Mouse (Mus musculus) kidney, embryonic 14.5 days (tissue): ENCODE results near the gene Ppp3ca. TPM values are rescaled to one million over a fixed set of nuclear protein-coding genes. Genes with fewer than 3 reads are reported as not detected.

Experiments
- ATAC-seq: fragments of 200-750 bp; cut with Nextera tagmentation; 2 replicates; pipeline ENCODE4 v1.8.0; 2017; ENCODE audit warnings: moderate number of reproducible peaks, mild to moderate bottlenecking, moderate TSS enrichment, moderate library complexity; ENCODE audit not compliant: low FRiP score, low TSS enrichment
- H3K27ac ChIP-seq: fragments of 300-500 bp; sonication (generic); 2 replicates; pipeline ENCODE4 v1.5.1; 2014; ENCODE audit warnings: low read depth, mild to moderate bottlenecking, low read length, moderate library complexity, mixed read lengths
- H3K27me3 ChIP-seq: fragments of 300-500 bp; sonication (generic); 2 replicates; pipeline ENCODE4 v1.6.1; 2014; ENCODE audit warnings: mild to moderate bottlenecking, low read length; ENCODE audit not compliant: control insufficient read depth, insufficient read depth
- H3K36me3 ChIP-seq: fragments of 300-500 bp; sonication (generic); 2 replicates; pipeline ENCODE4 v1.6.1; 2014; ENCODE audit warnings: low read length, mixed read lengths; ENCODE audit not compliant: control insufficient read depth, insufficient read depth
- H3K4me1 ChIP-seq: fragments of 300-500 bp; sonication (generic); 2 replicates; pipeline ENCODE4 v1.6.1; 2014; ENCODE audit warnings: low read length, mixed read lengths; ENCODE audit not compliant: control insufficient read depth, insufficient read depth
- H3K4me2 ChIP-seq: fragments of 300-500 bp; sonication (generic); replicated peaks from 2 replicates; pipeline ENCODE4 v1.6.1; 2014; ENCODE audit warnings: low read depth, mild to moderate bottlenecking, low read length
- H3K4me3 ChIP-seq: fragments of 300-500 bp; sonication (generic); 2 replicates; pipeline ENCODE4 v1.5.1; 2014; ENCODE audit warnings: mild to moderate bottlenecking, low read length
- H3K9ac ChIP-seq: fragments of 300-500 bp; sonication (generic); 2 replicates; pipeline ENCODE4 v1.6.1; 2014; ENCODE audit warnings: low read depth, mild to moderate bottlenecking, low read length, moderate library complexity
- H3K9me3 ChIP-seq: fragments of 300-500 bp; sonication (generic); 2 replicates; pipeline ENCODE4 v1.6.1; 2016; ENCODE audit warnings: low read length; ENCODE audit not compliant: control insufficient read depth
- WGBS: fragments of 180-500 bp; shearing (Covaris S2); extraction: QIAGEN DNeasy Blood & Tissue Kit; methylation state at CpG from one replicate; pipeline ENCODE4 v1.1.7; 2014; 5-methylcytosine and 5-hydroxymethylcytosine counted together
- polyA plus RNA-seq: library from polyadenylated mRNA; unstranded; fragments of >200 nt; fragmentation: Nextera tagmentation; extraction: Ambion mirVana; gene quantifications from 2 replicates; pipeline ENCODE4 v1.2.1, GENCODE M21; 2014

Ppp3ca gene
- polyA plus RNA-seq = 61.1 and 76.7 TPM in 2 replicates

GRCm38 (mm10) chr3:136670110-136670359 lies at the start of gene Ppp3ca:
TSS of gene Ppp3ca (plus strand) at chr3:136670124.
- Histone ChIP-seq H3K4me3 (peak within 1 kb of the TSS; percentile 88), H3K9me3 (no peaks in the 10 kb centered on the region), H3K4me1 (peaks cover 3% of the 10 kb centered on the region), H3K4me2 (peak within 1 kb of the TSS; percentile 72), H3K9ac (peak within 1 kb of the TSS; percentile 89), H3K27ac (peak within 1 kb of the TSS; percentile 92), H3K36me3 (no peaks in the 10 kb centered on the region), H3K27me3 (no peaks in the 10 kb centered on the region)
- WGBS = 1% methylated on average over 26 of the region's 43 CpGs
- ATAC-seq = peak; percentile 29; the same call in 1 of the 2 replicates

DNA sequence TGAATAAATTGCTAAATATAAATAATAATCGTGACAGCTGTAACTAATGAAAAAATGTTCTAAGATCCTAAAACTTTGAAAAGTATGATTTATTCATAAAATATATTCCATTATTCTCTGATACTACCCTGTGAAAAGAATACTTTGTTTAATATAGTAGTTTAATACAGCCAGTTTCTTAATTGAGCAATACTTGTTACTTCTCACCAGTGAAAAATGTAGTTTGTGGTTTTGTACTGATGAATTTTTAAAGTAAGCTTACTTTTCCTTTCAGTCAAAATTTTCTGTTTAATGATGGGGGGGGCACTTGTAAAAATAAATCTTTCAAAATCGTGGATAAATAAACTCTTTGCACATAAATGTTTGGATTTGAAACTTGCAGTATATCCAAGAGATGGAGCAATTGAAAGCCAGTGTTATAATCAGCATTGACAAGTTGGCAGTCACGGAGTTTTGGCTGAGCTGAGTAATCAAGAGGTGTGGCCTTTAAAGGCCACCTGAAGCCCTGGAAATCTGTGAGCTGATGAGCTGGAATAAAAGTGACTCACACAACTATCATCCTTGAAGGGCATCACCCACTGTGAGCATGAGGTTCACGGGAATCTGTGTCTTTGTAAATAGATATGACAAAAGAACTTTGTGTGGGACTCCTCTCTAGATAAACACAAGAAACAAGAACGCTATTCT lies 29.2 kb upstream of the Ppp3ca start:
- Histone ChIP-seq H3K36me3 (no peaks in the 10 kb centered on the region), H3K4me3 (no peak overlapping the region), H3K9me3 (no peaks in the 10 kb centered on the region), H3K27me3 (no peaks in the 10 kb centered on the region), H3K4me2 (no peak overlapping the region), H3K9ac (no peak overlapping the region), H3K4me1 (no peaks in the 10 kb centered on the region), H3K27ac (no peak overlapping the region)
- ATAC-seq = no peak
- WGBS = 79% methylated on average over 5 of the region's 5 CpGs

DNA sequence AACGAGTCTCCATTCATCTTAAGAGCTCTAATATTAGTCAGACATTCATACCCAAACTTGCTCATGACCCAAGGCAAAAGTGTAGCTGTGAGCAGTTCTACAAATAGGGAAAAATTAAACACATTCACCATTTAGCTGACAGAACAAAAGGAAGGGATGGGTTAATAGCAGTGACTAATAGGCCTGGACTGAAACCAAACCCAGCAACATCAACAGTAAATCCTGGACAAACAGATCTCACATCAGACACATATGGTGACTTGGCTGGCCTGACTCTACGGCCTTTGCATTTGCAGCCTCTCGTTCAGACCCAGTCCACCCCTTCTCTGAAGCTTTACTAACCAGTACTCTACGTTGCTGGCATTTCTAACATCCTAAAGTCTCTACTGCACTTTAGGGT lies 19.0 kb upstream of the Ppp3ca start:
- Histone ChIP-seq H3K4me2 (no peak overlapping the region), H3K9me3 (no peaks in the 10 kb centered on the region), H3K27ac (no peak overlapping the region), H3K36me3 (no peaks in the 10 kb centered on the region), H3K4me3 (no peak overlapping the region), H3K9ac (no peak overlapping the region), H3K27me3 (no peaks in the 10 kb centered on the region), H3K4me1 (no peaks in the 10 kb centered on the region)
- 39% methylated on average over 4 of the region's 4 CpGs for WGBS
- no peak for ATAC-seq

DNA sequence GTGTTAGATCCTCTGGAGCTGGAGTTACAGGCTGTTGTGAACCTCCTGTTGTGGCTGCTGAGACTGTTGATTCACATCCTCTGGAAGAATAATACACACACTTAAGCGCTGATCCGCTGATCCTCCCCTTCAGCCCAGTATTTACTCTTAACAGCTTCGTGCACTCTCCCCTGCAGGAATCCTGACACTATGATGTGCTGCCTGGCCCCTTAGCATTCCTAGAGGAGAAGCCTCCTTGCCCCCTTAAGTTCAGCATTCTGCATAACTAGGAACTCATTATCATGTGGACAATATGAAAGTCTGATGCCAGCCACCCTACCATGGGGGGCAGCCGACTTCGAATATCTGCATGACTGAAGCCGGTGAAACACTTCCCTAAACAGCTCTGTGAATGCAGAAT lies 18.4 kb upstream of the Ppp3ca start:
- H3K9ac ChIP-seq = no peak overlapping the region
- H3K36me3 ChIP-seq = no peaks in the 10 kb centered on the region
- H3K27me3 ChIP-seq = no peaks in the 10 kb centered on the region
- no peaks in the 10 kb centered on the region for H3K4me1 ChIP-seq
- no peak for ATAC-seq
- H3K9me3 ChIP-seq = no peaks in the 10 kb centered on the region
- H3K4me3 ChIP-seq = no peak overlapping the region
- H3K4me2 ChIP-seq = no peak overlapping the region
- no peak overlapping the region for H3K27ac ChIP-seq
- WGBS = 46% methylated on average over 6 of the region's 6 CpGs

GRCm38 (mm10) chr3:136656460-136657035 lies 13.4 kb upstream of the Ppp3ca start:
- no peak overlapping the region for H3K4me2 ChIP-seq
- no peak overlapping the region for H3K9ac ChIP-seq
- no peaks in the 10 kb centered on the region for H3K4me1 ChIP-seq
- H3K4me3 ChIP-seq = no peak overlapping the region
- H3K27ac ChIP-seq = no peak overlapping the region
- WGBS = 91% methylated on average over 3 of the region's 3 CpGs
- ATAC-seq = no peak
- H3K9me3 ChIP-seq = no peaks in the 10 kb centered on the region
- no peaks in the 10 kb centered on the region for H3K36me3 ChIP-seq
- no peaks in the 10 kb centered on the region for H3K27me3 ChIP-seq

GRCm38 (mm10) chr3:136658681-136659080 lies 11.2 kb upstream of the Ppp3ca start:
- Histone ChIP-seq H3K4me3 (no peak overlapping the region), H3K4me1 (no peaks in the 10 kb centered on the region), H3K4me2 (no peak overlapping the region), H3K27ac (no peak overlapping the region), H3K27me3 (no peaks in the 10 kb centered on the region), H3K9ac (no peak overlapping the region), H3K36me3 (no peaks in the 10 kb centered on the region), H3K9me3 (peaks cover under 1% of the 10 kb centered on the region; the same call in 1 of the 2 replicates)
- WGBS = 82% methylated on average over 2 of the region's 2 CpGs
- no peak for ATAC-seq

DNA sequence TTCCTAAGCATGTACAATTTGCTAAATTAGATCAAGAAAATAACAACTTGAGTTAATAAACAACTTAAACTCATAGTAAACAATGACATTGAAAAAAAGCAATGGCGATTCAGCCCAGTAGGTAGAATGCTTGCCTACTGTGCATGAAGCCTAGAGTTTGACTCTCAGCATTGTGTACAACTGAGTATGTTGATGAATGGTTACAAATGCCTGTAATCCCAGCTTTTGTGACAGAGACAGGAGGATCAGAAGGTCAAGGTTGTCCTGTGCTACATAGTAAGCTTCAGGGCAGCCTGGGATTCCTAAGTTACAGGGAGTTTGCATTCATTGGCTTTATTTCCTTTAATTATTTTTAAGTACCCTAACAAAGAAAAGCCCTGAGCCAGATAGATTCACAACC lies 4.8 kb upstream of the Ppp3ca start:
- 89% methylated on average over 1 of the region's 1 CpGs for WGBS
- no peak for ATAC-seq
- Histone ChIP-seq H3K4me2 (no peak overlapping the region), H3K36me3 (no peaks in the 10 kb centered on the region), H3K4me3 (no peak overlapping the region), H3K9ac (no peak overlapping the region), H3K27me3 (no peaks in the 10 kb centered on the region), H3K9me3 (peaks cover 3% of the 10 kb centered on the region; the same call in 1 of the 2 replicates), H3K27ac (no peak overlapping the region), H3K4me1 (no peaks in the 10 kb centered on the region)

DNA sequence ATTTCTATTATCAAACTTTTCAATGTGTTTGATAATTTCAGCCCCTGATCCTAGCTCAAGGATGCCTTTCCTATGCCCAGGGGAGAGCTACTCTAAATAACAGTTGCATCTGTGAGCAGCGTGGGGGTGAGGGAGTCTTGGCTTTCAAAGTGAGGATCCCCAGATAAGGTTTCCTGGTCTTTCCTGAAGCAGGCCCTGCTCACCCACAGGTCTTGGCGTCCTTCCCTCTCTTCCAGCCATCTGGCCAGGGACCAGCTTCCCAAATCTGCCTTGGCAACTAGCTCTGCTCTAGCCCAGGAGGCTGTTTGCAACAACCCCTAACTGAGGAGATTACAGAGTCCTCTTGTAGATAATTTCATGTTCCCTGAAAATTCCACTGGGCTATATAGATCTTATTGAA lies 1.9 kb upstream of the Ppp3ca start:
- Histone ChIP-seq H3K4me2 (no peak overlapping the region), H3K27me3 (no peaks in the 10 kb centered on the region), H3K36me3 (no peaks in the 10 kb centered on the region), H3K9me3 (peaks cover 3% of the 10 kb centered on the region; the same call in 1 of the 2 replicates), H3K27ac (no peak overlapping the region), H3K4me1 (no peaks in the 10 kb centered on the region; the same call in 1 of the 2 replicates), H3K4me3 (no peak overlapping the region), H3K9ac (no peak overlapping the region)
- 42% methylated on average over 2 of the region's 2 CpGs for WGBS
- no peak for ATAC-seq

DNA sequence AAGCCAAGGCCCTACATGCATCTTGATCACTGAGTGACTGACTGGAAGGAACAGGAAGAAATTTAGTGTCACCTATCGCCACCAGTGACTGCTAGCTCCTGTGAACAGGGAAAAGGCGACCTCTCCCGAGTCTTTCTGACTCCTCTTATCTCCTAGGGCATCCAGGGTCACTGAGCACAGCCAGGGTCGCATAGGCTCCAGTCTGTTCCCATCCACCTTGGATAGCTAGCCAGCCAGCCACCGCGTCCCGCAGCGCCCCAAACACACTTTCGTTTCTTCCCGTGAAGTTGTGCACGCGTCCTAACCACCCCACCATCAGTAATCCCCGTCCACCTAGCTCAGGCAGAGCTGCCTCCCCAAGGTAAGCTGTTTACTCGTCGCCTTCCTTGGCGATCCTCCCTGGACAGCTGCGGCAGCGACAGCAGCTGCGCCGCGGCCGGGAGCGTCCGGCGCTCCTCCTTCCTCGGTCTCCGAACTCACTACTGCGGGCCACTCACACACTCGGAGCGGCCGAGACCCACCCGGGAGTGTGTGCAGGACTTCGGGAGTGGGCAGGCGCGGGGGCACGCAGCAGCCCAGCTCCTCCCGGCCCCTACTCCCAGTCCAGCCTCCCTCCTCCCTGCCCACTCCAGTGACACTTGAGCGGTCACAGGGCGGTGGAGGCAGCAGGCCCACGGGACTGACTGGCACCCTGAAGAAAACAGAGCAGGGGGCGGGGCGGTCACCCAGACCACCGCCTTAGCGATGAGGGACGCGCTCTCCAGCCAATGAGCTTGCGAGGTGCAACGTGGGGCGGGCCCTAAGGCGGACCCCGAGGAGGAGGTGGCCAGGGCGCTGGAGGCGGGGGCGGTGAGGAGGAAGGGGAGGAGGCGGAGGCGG lies 454 bp upstream of the Ppp3ca start:
- peak overlapping the region; percentile 59 for H3K4me2 ChIP-seq

More for the DNA sequence above, 454 bp upstream of the Ppp3ca start:
- Histone ChIP-seq H3K27me3 (no peaks in the 10 kb centered on the region), H3K27ac (peak overlapping the region; percentile 92), H3K36me3 (no peaks in the 10 kb centered on the region), H3K9ac (peak overlapping the region; percentile 89), H3K4me3 (peak overlapping the region; percentile 88), H3K9me3 (no peaks in the 10 kb centered on the region), H3K4me1 (peaks cover 2% of the 10 kb centered on the region)
- peak; percentile 98 for ATAC-seq
- WGBS = under 1% methylated on average over 51 of the region's 56 CpGs
